Mouse (Mus musculus): Measurements from ENCODE around the gene Lima1. TPM values are rescaled to one million over a fixed set of nuclear protein-coding genes. Genes with fewer than 3 reads are reported as not detected.
"Not testable (repeated sequence)": the region's sequence is repeated elsewhere in the genome, so short reads cannot be mapped to it uniquely, and the experiment has no call there.

Lima1 gene
- 14.8 and 15.0 TPM in 2 replicates for polyA plus RNA-seq (2015; fragmentation: Nextera tagmentation; extraction: Ambion mirVana)

GRCm38 (mm10) chr15:99875334-99875869 is at the start of gene Lima1:
Gene Lima1, minus strand, starts transcription at chr15:99875456.
- H3K4me3 ChIP-seq (ENCODE audit: low read depth, low read length), result peak within 1 kb of the TSS; percentile 57
- WGBS (ENCODE audit: insufficient replicate concordance), result under 1% methylated on average over 36 of the region's 38 CpGs
- H3K9ac ChIP-seq (replicated peaks), result peak within 1 kb of the TSS; percentile 59
- H3K9me3 ChIP-seq (ENCODE audit: low read length), result no peaks in the 10 kb centered on the region
- DNase-seq, result peak; percentile 92
- H3K4me2 ChIP-seq (ENCODE audit: low read depth, low read length), result peak within 1 kb of the TSS; percentile 90
- no peaks in the 10 kb centered on the region for H3K36me3 ChIP-seq (replicated peaks; ENCODE audit: insufficient read depth, low read length)
- H3K27me3 ChIP-seq (ENCODE audit: insufficient read depth, low read length), result no peaks in the 10 kb centered on the region
- no peak for TF ChIP-seq EP300 (IDR thresholded peaks at IDR 0.05; ENCODE audit: low read depth)
- no peak for TF ChIP-seq CTCF (IDR thresholded peaks at IDR 0.05; ENCODE audit: low read depth)
- peak within 1 kb of the TSS; percentile 58 for H3K27ac ChIP-seq (ENCODE audit: low read depth)
- peaks cover 25% of the 10 kb centered on the region for H3K4me1 ChIP-seq (ENCODE audit: insufficient read depth)
- ATAC-seq, result peak; percentile 94

- no peaks in the 10 kb centered on the region for H3K36me3 ChIP-seq (replicated peaks; ENCODE audit: insufficient read depth, low read length)
- peak overlapping the region; percentile 20 for H3K4me2 ChIP-seq (ENCODE audit: low read depth, low read length)
- no peak for TF ChIP-seq EP300 (IDR thresholded peaks at IDR 0.05; ENCODE audit: low read depth)
- TF ChIP-seq CTCF (IDR thresholded peaks at IDR 0.05; ENCODE audit: low read depth), result no peak
- H3K27ac ChIP-seq (ENCODE audit: low read depth), result peak overlapping the region; percentile 85
- DNase-seq (peak; percentile 44), ATAC-seq (peak; percentile 71)
- peaks cover 9% of the 10 kb centered on the region for H3K4me1 ChIP-seq (ENCODE audit: insufficient read depth)
- H3K9ac ChIP-seq (replicated peaks), result no peak overlapping the region
- whole genome bisulfite sequencing (ENCODE audit: insufficient replicate concordance), result 63% methylated on average over 15 of the region's 15 CpGs
- no peaks in the 10 kb centered on the region for H3K9me3 ChIP-seq (ENCODE audit: low read length)
- H3K4me3 ChIP-seq (ENCODE audit: low read depth, low read length), result no peak overlapping the region
- H3K27me3 ChIP-seq (ENCODE audit: insufficient read depth, low read length), result no peaks in the 10 kb centered on the region
These were observed 44.4 kb upstream of the Lima1 start for GRCm38 (mm10) chr15:99919601-99920158.

GRCm38 (mm10) chr15:99917264-99917663 is 42.0 kb upstream of the Lima1 start:
- 61% methylated on average over 3 of the region's 3 CpGs for WGBS (ENCODE audit: insufficient replicate concordance)
- Histone ChIP-seq H3K27ac (ENCODE audit: low read depth) (peak overlapping the region; percentile 70), H3K4me2 (ENCODE audit: low read depth, low read length) (no peak overlapping the region), H3K9me3 (ENCODE audit: low read length) (no peaks in the 10 kb centered on the region), H3K27me3 (ENCODE audit: insufficient read depth, low read length) (no peaks in the 10 kb centered on the region), H3K9ac (replicated peaks) (no peak overlapping the region), H3K4me3 (ENCODE audit: low read depth, low read length) (no peak overlapping the region), H3K4me1 (ENCODE audit: insufficient read depth) (peaks cover 11% of the 10 kb centered on the region), H3K36me3 (replicated peaks; ENCODE audit: insufficient read depth, low read length) (no peaks in the 10 kb centered on the region)
- no peak for DNase-seq
- no peak for TF ChIP-seq EP300 (IDR thresholded peaks at IDR 0.05; ENCODE audit: low read depth)
- no peak for TF ChIP-seq CTCF (IDR thresholded peaks at IDR 0.05; ENCODE audit: low read depth)
- ATAC-seq, result peak; percentile 77

GRCm38 (mm10) chr15:99914613-99915012 is 39.4 kb upstream of the Lima1 start:
- Histone ChIP-seq H3K36me3 (replicated peaks; ENCODE audit: insufficient read depth, low read length) (no peaks in the 10 kb centered on the region), H3K4me3 (ENCODE audit: low read depth, low read length) (no peak overlapping the region), H3K27ac (ENCODE audit: low read depth) (0 out of 2 replicates have a peak overlapping the region, but pooled peaks have one; percentile 23), H3K4me1 (ENCODE audit: insufficient read depth) (peaks cover 9% of the 10 kb centered on the region), H3K9ac (replicated peaks) (no peak overlapping the region), H3K27me3 (ENCODE audit: insufficient read depth, low read length) (no peaks in the 10 kb centered on the region), H3K9me3 (ENCODE audit: low read length) (no peaks in the 10 kb centered on the region), H3K4me2 (ENCODE audit: low read depth, low read length) (no peak overlapping the region)
- WGBS (ENCODE audit: insufficient replicate concordance), result 58% methylated on average over 5 of the region's 5 CpGs
- DNase-seq (no peak), ATAC-seq (no peak)
- no peak for TF ChIP-seq CTCF (IDR thresholded peaks at IDR 0.05; ENCODE audit: low read depth)
- no peak for TF ChIP-seq EP300 (IDR thresholded peaks at IDR 0.05; ENCODE audit: low read depth)

GRCm38 (mm10) chr15:99911785-99912184 is 36.5 kb upstream of the Lima1 start:
- Histone ChIP-seq H3K9me3 (ENCODE audit: low read length) (no peaks in the 10 kb centered on the region), H3K27ac (ENCODE audit: low read depth) (no peak overlapping the region), H3K27me3 (ENCODE audit: insufficient read depth, low read length) (no peaks in the 10 kb centered on the region), H3K9ac (replicated peaks) (no peak overlapping the region), H3K36me3 (replicated peaks; ENCODE audit: insufficient read depth, low read length) (no peaks in the 10 kb centered on the region), H3K4me1 (ENCODE audit: insufficient read depth) (peaks cover 12% of the 10 kb centered on the region), H3K4me2 (ENCODE audit: low read depth, low read length) (no peak overlapping the region), H3K4me3 (ENCODE audit: low read depth, low read length) (no peak overlapping the region)
- WGBS (ENCODE audit: insufficient replicate concordance), result 60% methylated on average over 4 of the region's 4 CpGs
- TF ChIP-seq CTCF (IDR thresholded peaks at IDR 0.05; ENCODE audit: low read depth) (no peak), EP300 (IDR thresholded peaks at IDR 0.05; ENCODE audit: low read depth) (no peak)
- DNase-seq (peak; percentile 37), ATAC-seq (peak; percentile 80)

GRCm38 (mm10) chr15:99909339-99909996 is 34.2 kb upstream of the Lima1 start:
- 41% methylated on average over 14 of the region's 14 CpGs for WGBS (ENCODE audit: insufficient replicate concordance)
- TF ChIP-seq CTCF (IDR thresholded peaks at IDR 0.05; ENCODE audit: low read depth), result peak; percentile 68
- H3K9ac ChIP-seq (replicated peaks); H3K9me3 ChIP-seq (ENCODE audit: low read length); H3K4me1 ChIP-seq (ENCODE audit: insufficient read depth); H3K36me3 ChIP-seq (replicated peaks; ENCODE audit: insufficient read depth, low read length); H3K4me2 ChIP-seq (ENCODE audit: low read depth, low read length); H3K4me3 ChIP-seq (ENCODE audit: low read depth, low read length); H3K27me3 ChIP-seq (ENCODE audit: insufficient read depth, low read length); DNase-seq; ATAC-seq; H3K27ac ChIP-seq (ENCODE audit: low read depth): not testable (repeated sequence)
